Mouse (Mus musculus) stomach, embryonic 16.5 days (tissue): ENCODE data around the gene Arhgap19. TPM values are rescaled to one million over a fixed set of nuclear protein-coding genes. Genes with fewer than 3 reads are reported as not detected.

ENCODE experiments used
- ATAC-seq: fragments of 200-750 bp; cut with Nextera tagmentation; 2 replicates; pipeline ENCODE4 v1.8.0; 2017; ENCODE audit warnings: moderate number of reproducible peaks, moderate TSS enrichment; ENCODE audit not compliant: insufficient read depth, low FRiP score
- H3K27ac ChIP-seq: fragments of 300-500 bp; sonication (generic); 2 replicates; pipeline ENCODE4 v1.5.1; 2014; ENCODE audit warnings: low read length
- H3K27me3 ChIP-seq: fragments of 300-500 bp; sonication (generic); 2 replicates; pipeline ENCODE4 v1.6.1; 2014; ENCODE audit warnings: low read length, control low read depth, mixed read lengths; ENCODE audit not compliant: control insufficient read depth, insufficient read depth
- H3K36me3 ChIP-seq: fragments of 300-500 bp; sonication (generic); 2 replicates; pipeline ENCODE4 v1.6.1; 2014; ENCODE audit warnings: low read length; ENCODE audit not compliant: control insufficient read depth, insufficient read depth
- H3K4me1 ChIP-seq: fragments of 300-500 bp; sonication (generic); 2 replicates; pipeline ENCODE4 v1.6.1; 2014; ENCODE audit warnings: low read length, control low read depth, mixed read lengths; ENCODE audit not compliant: control insufficient read depth, insufficient read depth
- H3K4me2 ChIP-seq: fragments of 300-500 bp; sonication (generic); 2 replicates; pipeline ENCODE4 v1.6.1; 2014; ENCODE audit warnings: low read depth, low read length, mixed read lengths
- H3K4me3 ChIP-seq: fragments of 300-500 bp; sonication (generic); replicated peaks from 2 replicates; pipeline ENCODE4 v1.5.1; 2014; ENCODE audit warnings: mild to moderate bottlenecking, low read length
- H3K9ac ChIP-seq: fragments of 300-500 bp; sonication (generic); 2 replicates; pipeline ENCODE4 v1.6.1; 2014; ENCODE audit warnings: low read length
- H3K9me3 ChIP-seq: fragments of 300-500 bp; sonication (generic); replicated peaks from 2 replicates; pipeline ENCODE4 v1.6.1; 2016; ENCODE audit warnings: low read length, control low read depth; ENCODE audit not compliant: control insufficient read depth
- WGBS: fragments of 180-500 bp; shearing (Covaris S2); extraction: QIAGEN DNeasy Blood & Tissue Kit; methylation state at CpG from one replicate; pipeline ENCODE4 v1.1.7; 2014; 5-methylcytosine and 5-hydroxymethylcytosine counted together
- polyA plus RNA-seq: library from polyadenylated mRNA; unstranded; fragments of >200 nt; fragmentation: Nextera tagmentation; extraction: Ambion mirVana; gene quantifications from 2 replicates; pipeline ENCODE4 v1.2.1, GENCODE M21; 2015

Gene Arhgap19
- polyA plus RNA-seq, 1 experiment from 2014 or later, result 18.8 TPM

DNA sequence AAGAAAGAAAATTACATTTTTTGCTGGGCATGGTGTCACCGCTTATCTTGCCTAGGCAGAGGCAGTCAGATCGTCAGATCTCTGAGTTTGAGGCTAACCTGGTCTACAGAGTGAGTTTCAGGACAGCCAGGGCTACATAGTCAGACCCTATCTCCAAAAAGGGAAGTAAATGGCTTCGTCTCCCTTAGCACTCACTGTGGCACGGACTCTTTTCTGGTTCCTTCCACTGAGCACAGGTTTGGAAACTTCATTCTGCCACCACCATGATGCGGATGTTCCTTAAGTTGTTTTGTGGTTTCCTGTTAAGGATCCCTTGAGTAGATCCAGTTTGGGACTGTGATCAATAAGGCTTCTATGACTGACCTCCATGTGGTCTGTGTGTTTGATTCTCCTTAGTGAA lies 23.1 kb upstream of the Arhgap19 start:
- H3K27me3 ChIP-seq, result no peaks in the 10 kb centered on the region
- H3K4me2 ChIP-seq, result no peak overlapping the region
- no peaks in the 10 kb centered on the region for H3K9me3 ChIP-seq
- no peak overlapping the region for H3K27ac ChIP-seq
- no peak for ATAC-seq
- no peak overlapping the region for H3K4me3 ChIP-seq
- H3K9ac ChIP-seq, result no peak overlapping the region
- H3K36me3 ChIP-seq, result no peaks in the 10 kb centered on the region
- 82% methylated on average over 5 of the region's 5 CpGs for WGBS
- H3K4me1 ChIP-seq, result 0 out of 2 replicates have a peak, but pooled peaks cover 3% of the 10 kb centered on the region

DNA sequence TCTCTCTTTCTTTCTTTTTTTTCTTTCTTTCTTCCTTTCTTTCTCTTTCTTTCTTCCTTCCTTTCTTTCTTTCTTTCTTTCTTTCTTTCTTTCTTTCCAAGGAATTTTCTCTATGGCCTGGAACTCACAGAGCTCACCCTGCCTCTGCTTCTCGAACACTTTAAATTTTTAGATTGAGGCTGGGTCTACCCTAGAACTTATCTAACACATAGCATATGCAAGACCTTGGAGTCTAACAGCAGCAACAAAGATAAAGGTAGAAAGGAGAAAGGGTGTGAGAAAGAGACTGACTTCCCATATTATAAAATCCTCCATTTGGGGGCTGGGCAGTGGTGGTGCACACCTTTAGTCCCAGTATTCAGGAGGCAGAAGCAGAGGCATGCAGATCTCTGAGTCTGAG lies 20.7 kb upstream of the Arhgap19 start:
- no peak for ATAC-seq
- Histone ChIP-seq H3K27me3 (no peaks in the 10 kb centered on the region), H3K4me1 (no peaks in the 10 kb centered on the region), H3K9me3 (no peaks in the 10 kb centered on the region), H3K4me2 (no peak overlapping the region), H3K9ac (no peak overlapping the region), H3K36me3 (no peaks in the 10 kb centered on the region), H3K27ac (no peak overlapping the region), H3K4me3 (no peak overlapping the region)
- 91% methylated on average over 1 of the region's 1 CpGs for WGBS

DNA sequence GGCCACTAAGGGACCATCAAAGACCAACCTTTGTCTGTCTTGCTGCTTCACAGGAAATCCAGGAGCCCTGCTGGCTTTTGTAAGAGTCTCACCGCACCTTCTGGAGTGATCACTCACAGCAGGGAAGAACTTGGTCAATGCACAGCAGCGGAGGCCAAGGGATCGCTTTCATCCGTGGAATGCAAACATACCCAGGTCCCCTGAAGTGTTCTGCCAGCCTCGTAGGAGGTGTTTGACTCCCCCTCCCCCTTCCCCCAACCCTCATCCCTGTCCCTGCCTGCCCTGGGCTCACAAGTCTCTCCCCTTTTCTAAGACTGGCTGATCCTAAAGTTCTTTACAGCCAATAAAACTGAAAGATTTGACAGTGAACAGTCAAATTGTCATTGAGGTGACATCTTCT lies 19.6 kb upstream of the Arhgap19 start:
- peaks cover 3% of the 10 kb centered on the region; the same call in 1 of the 2 replicates for H3K4me1 ChIP-seq
- no peak for ATAC-seq
- H3K4me3 ChIP-seq, result no peak overlapping the region
- no peaks in the 10 kb centered on the region for H3K9me3 ChIP-seq
- 13% methylated on average over 5 of the region's 5 CpGs for WGBS
- no peaks in the 10 kb centered on the region for H3K36me3 ChIP-seq
- no peak overlapping the region for H3K4me2 ChIP-seq
- H3K9ac ChIP-seq, result no peak overlapping the region
- no peak overlapping the region for H3K27ac ChIP-seq
- H3K27me3 ChIP-seq, result no peaks in the 10 kb centered on the region

DNA sequence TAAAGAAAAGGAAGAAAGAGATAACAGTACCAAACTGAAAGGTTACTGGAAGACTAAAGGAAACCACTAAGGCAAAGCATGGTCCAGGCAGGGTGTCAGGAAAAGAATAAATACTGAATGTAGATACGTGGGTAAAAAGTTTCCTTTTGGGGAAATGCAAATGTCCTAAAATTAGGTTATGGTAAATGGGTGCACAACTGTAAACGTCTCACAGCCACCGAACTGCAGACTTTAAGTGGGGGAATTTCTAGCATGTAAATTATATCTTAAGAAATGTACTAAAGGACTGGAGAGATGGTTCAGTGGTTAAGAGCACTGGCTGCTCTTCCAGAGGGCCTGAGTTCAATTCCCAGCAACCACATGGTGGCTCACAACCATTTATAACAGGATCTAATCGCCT lies 16.9 kb upstream of the Arhgap19 start:
- Histone ChIP-seq H3K36me3 (no peaks in the 10 kb centered on the region), H3K27me3 (no peaks in the 10 kb centered on the region), H3K9me3 (no peaks in the 10 kb centered on the region), H3K9ac (no peak overlapping the region), H3K4me3 (no peak overlapping the region), H3K4me2 (no peak overlapping the region), H3K27ac (no peak overlapping the region), H3K4me1 (peaks cover 5% of the 10 kb centered on the region; the same call in 1 of the 2 replicates)
- 79% methylated on average over 4 of the region's 4 CpGs for WGBS
- ATAC-seq, result no peak

DNA sequence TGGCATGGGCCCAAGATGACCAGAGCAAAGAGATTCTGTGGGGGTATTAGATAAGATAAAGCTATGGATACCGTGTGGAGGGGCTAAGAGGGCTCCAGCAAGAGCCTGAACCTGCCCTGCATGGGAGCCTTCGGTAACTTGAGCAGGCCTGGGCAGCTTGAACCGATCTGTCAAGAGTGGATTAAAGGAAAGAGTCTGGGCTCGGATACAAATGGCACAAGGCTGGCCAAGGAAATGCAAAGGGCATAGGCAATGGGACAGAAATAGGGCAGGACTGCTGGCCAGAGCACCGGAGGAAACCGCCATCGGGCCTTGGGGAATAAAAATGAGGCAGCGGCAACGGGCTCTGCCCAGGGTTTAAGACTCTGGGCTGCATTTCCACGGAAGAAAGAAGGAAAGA lies 15.5 kb upstream of the Arhgap19 start:
- no peak overlapping the region for H3K4me2 ChIP-seq
- H3K36me3 ChIP-seq, result no peaks in the 10 kb centered on the region
- H3K9me3 ChIP-seq, result no peaks in the 10 kb centered on the region
- no peak overlapping the region for H3K4me3 ChIP-seq
- no peak overlapping the region for H3K27ac ChIP-seq
- no peaks in the 10 kb centered on the region for H3K27me3 ChIP-seq
- no peak for ATAC-seq
- H3K4me1 ChIP-seq, result peaks cover 5% of the 10 kb centered on the region; the same call in 1 of the 2 replicates
- H3K9ac ChIP-seq, result no peak overlapping the region
- WGBS, result 43% methylated on average over 10 of the region's 10 CpGs

DNA sequence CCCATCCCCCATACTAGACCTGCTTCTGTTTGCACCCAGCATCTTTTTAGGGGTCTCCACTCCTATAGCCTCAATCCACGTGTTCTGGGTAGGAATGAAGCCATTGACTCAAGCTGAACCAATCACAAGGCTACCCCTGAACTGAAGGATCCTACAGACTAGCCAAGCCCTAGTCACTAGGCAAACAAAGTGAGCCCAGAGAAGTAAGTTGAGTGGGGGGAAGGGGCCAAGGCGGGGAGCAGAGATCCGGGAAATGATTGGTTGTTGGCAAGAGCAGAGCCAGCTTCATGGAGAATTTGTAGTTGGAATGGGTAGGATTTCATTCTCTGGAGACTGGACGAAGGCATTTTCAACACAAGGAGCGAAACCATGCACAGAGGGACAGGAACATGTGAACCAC lies 15.1 kb upstream of the Arhgap19 start:
- no peak overlapping the region for H3K9ac ChIP-seq
- no peak overlapping the region; the same call in 1 of the 2 replicates for H3K4me2 ChIP-seq
- no peak for ATAC-seq
- no peaks in the 10 kb centered on the region for H3K9me3 ChIP-seq
- H3K4me3 ChIP-seq, result no peak overlapping the region
- H3K36me3 ChIP-seq, result no peaks in the 10 kb centered on the region
- no peaks in the 10 kb centered on the region for H3K27me3 ChIP-seq
- H3K4me1 ChIP-seq, result peaks cover 5% of the 10 kb centered on the region; the same call in 1 of the 2 replicates
- WGBS, result 53% methylated on average over 5 of the region's 5 CpGs
- H3K27ac ChIP-seq, result no peak overlapping the region

DNA sequence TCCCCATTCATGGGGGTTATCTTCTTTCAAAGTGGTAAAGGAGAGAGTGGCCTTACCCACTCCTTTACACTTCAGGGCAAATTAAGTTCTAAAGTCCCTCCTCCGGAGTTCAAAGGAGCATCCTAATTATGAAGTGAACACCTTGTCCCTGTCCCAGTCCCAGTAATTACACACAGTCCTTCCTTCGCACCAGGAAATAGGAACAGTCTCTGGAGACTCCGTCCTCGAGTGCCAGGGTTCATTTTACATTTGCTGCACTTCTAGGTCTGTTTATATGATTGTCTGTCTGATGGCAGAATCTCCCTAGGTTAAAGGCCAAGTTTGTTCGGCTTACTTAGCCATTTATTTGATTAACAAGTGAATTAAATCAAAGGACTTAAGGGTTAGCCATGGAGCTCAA lies 14.6 kb upstream of the Arhgap19 start:
- H3K9me3 ChIP-seq, result no peaks in the 10 kb centered on the region
- H3K27me3 ChIP-seq, result no peaks in the 10 kb centered on the region
- H3K36me3 ChIP-seq, result no peaks in the 10 kb centered on the region
- H3K9ac ChIP-seq, result no peak overlapping the region
- peaks cover 5% of the 10 kb centered on the region; the same call in 1 of the 2 replicates for H3K4me1 ChIP-seq
- no peak overlapping the region for H3K27ac ChIP-seq
- no peak overlapping the region for H3K4me2 ChIP-seq
- 54% methylated on average over 5 of the region's 5 CpGs for WGBS
- ATAC-seq, result no peak
- H3K4me3 ChIP-seq, result no peak overlapping the region

DNA sequence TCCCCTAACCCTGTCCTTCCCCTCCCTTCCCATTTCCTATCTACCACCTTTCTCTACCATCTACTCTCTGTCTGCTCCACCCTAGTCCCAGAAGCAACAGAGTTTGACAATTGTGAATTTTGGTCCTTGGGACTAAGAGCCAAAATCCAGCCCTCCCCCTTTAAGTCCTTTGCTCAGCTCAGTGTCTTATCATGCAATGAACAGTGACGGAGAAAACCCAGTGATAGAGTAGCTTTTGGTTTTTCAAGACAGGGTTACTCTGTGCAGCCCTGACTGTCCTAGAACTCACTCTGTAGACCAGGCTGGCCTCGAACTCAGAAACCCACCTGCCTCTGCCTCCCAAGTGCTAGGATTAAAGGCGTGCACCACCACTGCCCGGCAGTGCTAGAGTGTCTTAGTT lies 11.5 kb upstream of the Arhgap19 start:
- H3K9me3 ChIP-seq, result no peaks in the 10 kb centered on the region
- H3K36me3 ChIP-seq, result no peaks in the 10 kb centered on the region
- 84% methylated on average over 4 of the region's 4 CpGs for WGBS
- no peak overlapping the region for H3K9ac ChIP-seq
- H3K27ac ChIP-seq, result no peak overlapping the region
- H3K4me2 ChIP-seq, result no peak overlapping the region
- H3K4me1 ChIP-seq, result peaks cover 5% of the 10 kb centered on the region; the same call in 1 of the 2 replicates
- no peaks in the 10 kb centered on the region for H3K27me3 ChIP-seq
- no peak for ATAC-seq
- no peak overlapping the region for H3K4me3 ChIP-seq

DNA sequence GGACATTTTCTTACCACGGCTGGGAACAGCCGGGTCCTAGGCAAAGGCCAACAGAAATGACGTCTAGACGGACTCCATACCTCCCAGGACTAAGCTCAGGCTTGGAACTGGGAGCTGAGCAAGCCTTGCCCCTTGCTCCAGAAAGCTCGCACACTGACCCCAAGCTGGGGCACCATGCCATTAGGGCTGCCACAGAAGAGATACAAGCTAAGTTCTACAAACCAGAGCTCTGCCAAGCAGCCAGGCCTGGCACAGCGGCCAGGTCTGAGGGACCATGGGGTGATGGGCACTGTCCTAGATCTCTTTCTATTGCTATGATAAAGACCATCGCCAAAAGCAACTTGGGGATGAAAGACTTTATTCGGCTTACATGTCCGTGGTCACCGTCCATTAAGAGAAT lies 10.7 kb upstream of the Arhgap19 start:
- peaks cover 5% of the 10 kb centered on the region; the same call in 1 of the 2 replicates for H3K4me1 ChIP-seq
- WGBS, result 91% methylated on average over 10 of the region's 10 CpGs
- no peaks in the 10 kb centered on the region for H3K9me3 ChIP-seq
- ATAC-seq, result no peak
- no peak overlapping the region for H3K9ac ChIP-seq
- H3K36me3 ChIP-seq, result no peaks in the 10 kb centered on the region
- no peaks in the 10 kb centered on the region for H3K27me3 ChIP-seq
- H3K27ac ChIP-seq, result no peak overlapping the region
- H3K4me3 ChIP-seq, result no peak overlapping the region
- no peak overlapping the region for H3K4me2 ChIP-seq

DNA sequence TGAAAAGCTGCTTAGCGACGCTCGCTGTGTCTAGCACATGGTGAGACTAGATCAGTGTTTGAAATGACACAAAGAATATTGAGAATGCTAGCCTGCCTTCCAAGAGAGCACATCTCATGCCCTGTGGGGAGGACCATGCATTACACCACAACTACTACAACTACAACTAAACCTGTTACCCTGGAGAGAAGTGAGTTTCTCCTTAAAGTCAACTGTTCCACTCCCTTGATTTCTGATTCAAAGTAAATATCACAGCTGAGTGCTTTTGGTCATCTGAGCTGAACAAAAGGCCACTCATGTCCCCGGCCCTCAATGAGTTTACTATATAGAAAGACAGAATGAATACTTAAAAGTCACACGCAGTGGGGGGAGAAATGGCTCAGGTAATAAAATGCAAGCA lies 8.2 kb upstream of the Arhgap19 start:
- Histone ChIP-seq H3K9me3 (no peaks in the 10 kb centered on the region), H3K4me2 (no peak overlapping the region), H3K9ac (no peak overlapping the region), H3K27me3 (no peaks in the 10 kb centered on the region), H3K4me3 (no peak overlapping the region), H3K36me3 (no peaks in the 10 kb centered on the region), H3K27ac (no peak overlapping the region), H3K4me1 (no peaks in the 10 kb centered on the region)
- no peak for ATAC-seq
- WGBS, result 88% methylated on average over 5 of the region's 5 CpGs
